Mouse (Mus musculus) cortical plate, adult 2 months (tissue): ENCODE results near the gene Olfr71. TPM values are rescaled to one million over a fixed set of nuclear protein-coding genes. Genes with fewer than 3 reads are reported as not detected.
A peak's percentile ranks its signal among the peaks of the same experiment; 100 is the strongest.

Experiments used
- H3K27ac ChIP-seq: fragments of 200-500 bp; 2 replicates; pipeline ENCODE4 v1.5.1; 2012; ENCODE audit warnings: low read length, control low read depth, inconsistent platforms; ENCODE audit not compliant: insufficient read depth
- H3K4me1 ChIP-seq: fragments of 200-500 bp; 2 replicates; pipeline ENCODE4 v1.6.1; 2011; ENCODE audit warnings: low read length; ENCODE audit not compliant: control insufficient read depth, insufficient read depth
- H3K4me3 ChIP-seq: fragments of 200-500 bp; 2 replicates; pipeline ENCODE4 v1.5.1; 2011; ENCODE audit warnings: mild to moderate bottlenecking, low read length, control low read depth; ENCODE audit not compliant: insufficient read depth
- CTCF ChIP-seq: fragments of 200-500 bp; IDR thresholded peaks from 2 replicates; pipeline ENCODE4 v1.5.1; 2011; ENCODE audit warnings: mild to moderate bottlenecking, control low read depth, low read length; ENCODE audit not compliant: insufficient read depth; ENCODE audit errors: extremely low read depth
- POLR2A ChIP-seq: fragments of 200-500 bp; IDR thresholded peaks from 2 replicates; pipeline ENCODE4 v1.6.1; 2011; ENCODE audit warnings: mild to moderate bottlenecking, low read length, control low read depth; ENCODE audit not compliant: insufficient read depth; ENCODE audit errors: extremely low read depth
- polyA plus RNA-seq: library from polyadenylated mRNA; depleted of rRNA; stranded (reverse); fragments of >200 nt; gene quantifications from 2 replicates; pipeline ENCODE4 v1.2.3, GENCODE M21; 2012; rRNA removed

Gene Olfr71
- polyA plus RNA-seq, 1 experiment, result not detected

GRCm38 (mm10) chr4:43669428-43669794, 40.6 kb downstream of the Olfr71 start:
- Histone ChIP-seq H3K4me3 (peak overlapping the region; percentile 85), H3K4me1 (peaks cover 6% of the 10 kb centered on the region), H3K27ac (no peak overlapping the region)
- no peak for TF ChIP-seq POLR2A
- no peak for TF ChIP-seq CTCF

GRCm38 (mm10) chr4:43668782-43669427, 41.1 kb downstream of the Olfr71 start, which contains the start of the genes Tmem8b and Fam221b:
TSS of gene Tmem8b (plus strand) at chr4:43668971.
TSS of gene Fam221b (minus strand) at chr4:43669145.
- Histone ChIP-seq H3K4me3 (peak within 1 kb of the TSS; percentile 85), H3K27ac (peak within 1 kb of the TSS; percentile 26; the same call in 1 of the 2 replicates), H3K4me1 (peaks cover 6% of the 10 kb centered on the region)
- TF ChIP-seq POLR2A, result peak; percentile 72; the same call in 1 of the 2 replicates
- TF ChIP-seq CTCF, result no peak

GRCm38 (mm10) chr4:43666412-43666811, 43.6 kb downstream of the Olfr71 start:
- no peak overlapping the region for H3K4me3 ChIP-seq
- no peak overlapping the region for H3K27ac ChIP-seq
- peaks cover 2% of the 10 kb centered on the region for H3K4me1 ChIP-seq
- TF ChIP-seq CTCF (peak; percentile 43; the same call in 1 of the 2 replicates), POLR2A (no peak)

- no peak for TF ChIP-seq CTCF
Observed at GRCm38 (mm10) chr4:43657146-43657545, 52.9 kb downstream of the Olfr71 start.

GRCm38 (mm10) chr4:43656339-43657109, 53.5 kb downstream of the Olfr71 start, which contains the start of gene Hint2:
TSS of gene Hint2 (minus strand) at chr4:43656466.
- Histone ChIP-seq H3K4me3 (peak within 1 kb of the TSS; percentile 51), H3K27ac (peak within 1 kb of the TSS; percentile 90), H3K4me1 (no peaks in the 10 kb centered on the region; the same call in 1 of the 2 replicates)
- TF ChIP-seq CTCF, result no peak
- peak; percentile 81 for TF ChIP-seq POLR2A

More at GRCm38 (mm10) chr4:43657146-43657545, 52.9 kb downstream of the Olfr71 start:
- no peak overlapping the region; the same call in 1 of the 2 replicates for H3K4me3 ChIP-seq
- H3K27ac ChIP-seq, result no peak overlapping the region
- H3K4me1 ChIP-seq, result no peaks in the 10 kb centered on the region; the same call in 1 of the 2 replicates

GRCm38 (mm10) chr4:43655656-43656338, 54.3 kb downstream of the Olfr71 start:
- peak overlapping the region; percentile 90 for H3K27ac ChIP-seq
- no peaks in the 10 kb centered on the region; the same call in 1 of the 2 replicates for H3K4me1 ChIP-seq
- no peak for TF ChIP-seq CTCF
- no peak for TF ChIP-seq POLR2A
- peak overlapping the region; percentile 51 for H3K4me3 ChIP-seq

Other genes starting within 250 kb of the Olfr71 start
- gene Sit1, start 226.5 kb downstream of the Olfr71 start, polyA plus RNA-seq, result 0.08 TPM in 1 of 2 replicates, not detected in the other
- 75.7 and 82.6 TPM in 2 replicates for gene Ccdc107, start 217.4 kb downstream of the Olfr71 start, polyA plus RNA-seq
- gene Arhgef39, start 210.6 kb downstream of the Olfr71 start, polyA plus RNA-seq, result 0.55 and 2.7 TPM in 2 replicates
- gene Car9, start 203.3 kb downstream of the Olfr71 start, polyA plus RNA-seq, result 0.32 and 0.61 TPM in 2 replicates
- gene Tpm2, start 186.5 kb downstream of the Olfr71 start, polyA plus RNA-seq, result 10.4 and 12.5 TPM in 2 replicates
- gene Creb3, start 147.9 kb downstream of the Olfr71 start, polyA plus RNA-seq, result 61.8 and 65.9 TPM in 2 replicates
- 44.3 and 46.5 TPM in 2 replicates for gene Tln1, start 147.6 kb downstream of the Olfr71 start, polyA plus RNA-seq
- 35.7 and 38.8 TPM in 2 replicates for gene Rgp1, start 131.5 kb downstream of the Olfr71 start, polyA plus RNA-seq
- 96.7 and 105 TPM in 2 replicates for gene Gba2, start 131.4 kb downstream of the Olfr71 start, polyA plus RNA-seq
- gene Msmp, start 125.8 kb downstream of the Olfr71 start, polyA plus RNA-seq, result 0.15 and 0.34 TPM in 2 replicates
- 115 and 129 TPM in 2 replicates for gene Npr2, start 78.3 kb downstream of the Olfr71 start, polyA plus RNA-seq
- gene Spag8, start 56.7 kb downstream of the Olfr71 start, polyA plus RNA-seq, result 2.3 and 2.6 TPM in 2 replicates
- gene Hint2, start 53.8 kb downstream of the Olfr71 start, polyA plus RNA-seq, result 81.7 and 84.5 TPM in 2 replicates
- gene Tmem8b, start 41.3 kb downstream of the Olfr71 start, polyA plus RNA-seq, result 36.2 and 36.6 TPM in 2 replicates
- 1.0 TPM in 2 replicates for gene Fam221b, start 41.1 kb downstream of the Olfr71 start, polyA plus RNA-seq
- not detected in 2 replicates for gene Olfr70, start 9.4 kb downstream of the Olfr71 start, polyA plus RNA-seq
- 1.8 and 2.3 TPM in 2 replicates for gene Hrct1, start 16.9 kb upstream of the Olfr71 start, polyA plus RNA-seq
- gene Spaar, start 19.8 kb upstream of the Olfr71 start, polyA plus RNA-seq, result 0.89 and 1.1 TPM in 2 replicates
- gene Olfr159, start 60.8 kb upstream of the Olfr71 start, polyA plus RNA-seq, result 0.11 TPM in 1 of 2 replicates, not detected in the other
- gene Olfr156, start 113.6 kb upstream of the Olfr71 start, polyA plus RNA-seq, result not detected in 2 replicates
- gene Olfr157, start 129.9 kb upstream of the Olfr71 start, polyA plus RNA-seq, result not detected in 2 replicates
- not detected in 2 replicates for gene Olfr155, start 141.3 kb upstream of the Olfr71 start, polyA plus RNA-seq
- 12.9 and 13.1 TPM in 2 replicates for gene Reck, start 165.3 kb upstream of the Olfr71 start, polyA plus RNA-seq
- 2.6 and 3.2 TPM in 2 replicates for gene Glipr2, start 247.1 kb upstream of the Olfr71 start, polyA plus RNA-seq